In genomic region chr16:91546836-91547741, GRCm38 (mm10) we compare ENCODE assay signal across 8 mouse cellular contexts. TPM values are rescaled to one million over a fixed set of nuclear protein-coding genes. Genes with fewer than 3 reads are reported as not detected.
DNase-seq lines count a peak whose midpoint lies in the region; ATAC-seq and TF ChIP-seq lines count a peak whose summit lies in the region.

Gene Ifngr2, plus strand, starts transcription at chr16:91547072.

- 2% methylated on average over 23 of the region's 74 CpGs for WGBS in embryonic facial prominence, embryonic 14.5 days
- under 1% methylated on average over 55 of the region's 74 CpGs for WGBS in heart, embryonic 11.5 days (ENCODE audit: insufficient replicate concordance)
- WGBS in kidney, embryonic 16.5 days, result under 1% methylated on average over 42 of the region's 74 CpGs
- under 1% methylated on average over 64 of the region's 74 CpGs for WGBS in liver, embryonic 14.5 days (ENCODE audit: insufficient replicate concordance)
- under 1% methylated on average over 61 of the region's 74 CpGs for WGBS in stomach, embryonic 15.5 days

- peak; percentile 52 for DNase-seq in 416B (ENCODE audit: low read depth)
- DNase-seq in adrenal gland, postnatal 14 days, result peak; percentile 88
- no peak for DNase-seq in embryonic facial prominence, embryonic 14.5 days (ENCODE audit: low spot score)
- peak in 1 of 3 experiments; percentile 59 for DNase-seq in liver, embryonic 14.5 days (ENCODE audit: low read depth in 3 of 3, low spot score in 3 of 3)
- DNase-seq in neural tube, embryonic 10.5 days (ENCODE audit: extremely low spot score, low spot score), result peak; percentile 76

- no peaks in the 10 kb centered on the region for H3K9me3 ChIP-seq in embryonic facial prominence, embryonic 14.5 days (ENCODE audit: control insufficient read depth, low read length)
- no peaks in the 10 kb centered on the region for H3K9me3 ChIP-seq in heart, embryonic 11.5 days (replicated peaks; ENCODE audit: control insufficient read depth, low read length)
- no peaks in the 10 kb centered on the region for H3K9me3 ChIP-seq in kidney, embryonic 16.5 days (ENCODE audit: low read length)
- no peaks in the 10 kb centered on the region for H3K9me3 ChIP-seq in liver, embryonic 14.5 days (ENCODE audit: control insufficient read depth, low read length)
- H3K9me3 ChIP-seq in stomach, embryonic 15.5 days, result no peaks in the 10 kb centered on the region

- H3K27ac ChIP-seq in embryonic facial prominence, embryonic 14.5 days (replicated peaks; ENCODE audit: low read depth, low read length), result peak within 1 kb of the TSS; percentile 76
- H3K27ac ChIP-seq in heart, embryonic 11.5 days (ENCODE audit: low read depth, low read length), result peak within 1 kb of the TSS; percentile 86
- H3K27ac ChIP-seq in kidney, embryonic 16.5 days (ENCODE audit: low read length), result peak within 1 kb of the TSS; percentile 27
- peak within 1 kb of the TSS; percentile 92 for H3K27ac ChIP-seq in liver, embryonic 14.5 days
- peak within 1 kb of the TSS; percentile 75 for H3K27ac ChIP-seq in stomach, embryonic 15.5 days

- no peak for TF ChIP-seq CTCF in liver, embryonic 14.5 days (IDR thresholded peaks at IDR 0.05; ENCODE audit: low read depth)

- H3K27me3 ChIP-seq in embryonic facial prominence, embryonic 14.5 days (replicated peaks; ENCODE audit: control insufficient read depth, insufficient read depth, low read length), result no peaks in the 10 kb centered on the region; the same call in 1 of the 2 replicates
- H3K27me3 ChIP-seq in heart, embryonic 11.5 days (ENCODE audit: control insufficient read depth, insufficient read depth, low read length), result no peaks in the 10 kb centered on the region
- no peaks in the 10 kb centered on the region for H3K27me3 ChIP-seq in kidney, embryonic 16.5 days (ENCODE audit: insufficient read depth, low read length)
- H3K27me3 ChIP-seq in liver, embryonic 14.5 days (ENCODE audit: control insufficient read depth, insufficient read depth, low read length), result no peaks in the 10 kb centered on the region
- no peaks in the 10 kb centered on the region for H3K27me3 ChIP-seq in stomach, embryonic 15.5 days (replicated peaks)

- no peak for TF ChIP-seq EP300 in liver, embryonic 14.5 days (IDR thresholded peaks at IDR 0.05; ENCODE audit: low read depth)

- peak; percentile 89 for ATAC-seq in embryonic facial prominence, embryonic 14.5 days (ENCODE audit: low read depth)
- peak; percentile 84 for ATAC-seq in heart, embryonic 11.5 days (replicated peaks; ENCODE audit: insufficient number of reproducible peaks, low FRiP score, low TSS enrichment)
- peak; percentile 89 for ATAC-seq in kidney, embryonic 16.5 days (ENCODE audit: low FRiP score, low TSS enrichment)
- ATAC-seq in liver, embryonic 14.5 days (ENCODE audit: insufficient read depth), result peak; percentile 78
- peak; percentile 84 for ATAC-seq in stomach, embryonic 15.5 days (ENCODE audit: insufficient read depth, low FRiP score, low read depth)

- H3K4me1 ChIP-seq in embryonic facial prominence, embryonic 14.5 days (ENCODE audit: control insufficient read depth, insufficient read depth, low read length), result peaks cover 20% of the 10 kb centered on the region
- H3K4me1 ChIP-seq in heart, embryonic 11.5 days (ENCODE audit: control insufficient read depth, insufficient read depth, low read length), result peaks cover 50% of the 10 kb centered on the region
- peaks cover 39% of the 10 kb centered on the region for H3K4me1 ChIP-seq in kidney, embryonic 16.5 days (ENCODE audit: insufficient read depth, low read length)
- peaks cover 59% of the 10 kb centered on the region in 2 experiments for H3K4me1 ChIP-seq in liver, embryonic 14.5 days (replicated peaks; ENCODE audit: control insufficient read depth in 2 of 2, insufficient read depth in 2 of 2, low read length in 1 of 2)
- peaks cover 24% of the 10 kb centered on the region for H3K4me1 ChIP-seq in stomach, embryonic 15.5 days

- peak within 1 kb of the TSS; percentile 95 for H3K9ac ChIP-seq in embryonic facial prominence, embryonic 14.5 days (ENCODE audit: low read depth, low read length)
- peak within 1 kb of the TSS; percentile 99 for H3K9ac ChIP-seq in heart, embryonic 11.5 days (ENCODE audit: low read depth, low read length)
- peak within 1 kb of the TSS; percentile 94 for H3K9ac ChIP-seq in kidney, embryonic 16.5 days (replicated peaks; ENCODE audit: low read length)
- H3K9ac ChIP-seq in liver, embryonic 14.5 days (replicated peaks), result peak within 1 kb of the TSS; percentile 92
- H3K9ac ChIP-seq in stomach, embryonic 15.5 days, result peak within 1 kb of the TSS; percentile 51

- H3K4me3 ChIP-seq in embryonic facial prominence, embryonic 14.5 days (ENCODE audit: low read depth, low read length), result peak within 1 kb of the TSS; percentile 95
- peak within 1 kb of the TSS; percentile 100 for H3K4me3 ChIP-seq in heart, embryonic 11.5 days (ENCODE audit: low read depth, low read length)
- H3K4me3 ChIP-seq in kidney, embryonic 16.5 days (ENCODE audit: low read length), result peak within 1 kb of the TSS; percentile 81
- H3K4me3 ChIP-seq in liver, embryonic 14.5 days (ENCODE audit: insufficient read depth in 1 of 2, low read depth in 2 of 2, low read length in 2 of 2), result peak within 1 kb of the TSS; percentile 73 to 91
- H3K4me3 ChIP-seq in stomach, embryonic 15.5 days (replicated peaks), result peak within 1 kb of the TSS; percentile 71

- no peaks in the 10 kb centered on the region for H3K36me3 ChIP-seq in embryonic facial prominence, embryonic 14.5 days (ENCODE audit: control insufficient read depth, insufficient read depth, low read length)
- H3K36me3 ChIP-seq in heart, embryonic 11.5 days (ENCODE audit: control insufficient read depth, insufficient read depth, low read length), result no peaks in the 10 kb centered on the region
- H3K36me3 ChIP-seq in kidney, embryonic 16.5 days (ENCODE audit: insufficient read depth, low read length), result no peaks in the 10 kb centered on the region
- no peaks in the 10 kb centered on the region for H3K36me3 ChIP-seq in liver, embryonic 14.5 days (replicated peaks; ENCODE audit: control insufficient read depth, insufficient read depth, low read depth)
- no peaks in the 10 kb centered on the region for H3K36me3 ChIP-seq in stomach, embryonic 15.5 days

- peak within 1 kb of the TSS; percentile 72 for H3K4me2 ChIP-seq in embryonic facial prominence, embryonic 14.5 days (ENCODE audit: low read depth, low read length)
- H3K4me2 ChIP-seq in heart, embryonic 11.5 days, result peak within 1 kb of the TSS; percentile 78
- H3K4me2 ChIP-seq in kidney, embryonic 16.5 days (replicated peaks; ENCODE audit: low read depth, low read length), result peak within 1 kb of the TSS; percentile 79
- peak within 1 kb of the TSS; percentile 100 for H3K4me2 ChIP-seq in liver, embryonic 14.5 days (ENCODE audit: low read depth)
- H3K4me2 ChIP-seq in stomach, embryonic 15.5 days, result peak within 1 kb of the TSS; percentile 60

RNA-seq across cellular contexts. Expression of gene Ifngr2, which starts in this region (rescaled TPM):
- 27.7 and 30.8 TPM in 2 replicates for total RNA-seq in adrenal gland, postnatal 14 days (2021)
- 51.0 and 55.9 TPM in 2 replicates for polyA plus RNA-seq in embryonic facial prominence, embryonic 14.5 days (2014; fragmentation: Nextera tagmentation; extraction: Ambion mirVana)
- polyA plus RNA-seq in heart, embryonic 11.5 days (2014; fragmentation: Nextera tagmentation; extraction: Ambion mirVana), result 77.9 and 95.2 TPM in 2 replicates
- 52.1 and 52.7 TPM in 2 replicates for polyA plus RNA-seq in kidney, embryonic 16.5 days (2015; fragmentation: Nextera tagmentation; extraction: Ambion mirVana)
- polyA plus RNA-seq in liver, embryonic 14.5 days (2012; rRNA removed), result 3.9 and 4.9 TPM in 2 replicates
- 13.1 and 13.5 TPM in 2 replicates for polyA plus RNA-seq in liver, embryonic 14.5 days (2014; fragmentation: Nextera tagmentation; extraction: Ambion mirVana)
- 49.3 and 55.6 TPM in 2 replicates for polyA plus RNA-seq in stomach, embryonic 15.5 days (2015; fragmentation: Nextera tagmentation; extraction: Ambion mirVana)

Comparison
In these comparisons a context has a peak if more than half of its experiments do, and no peak if none do; other contexts are left out.
1. H3K27ac ChIP-seq: peak in every context shown above with its lines; median percentile 92 in liver, embryonic 14.5 days; 86 in heart, embryonic 11.5 days; 76 in embryonic facial prominence, embryonic 14.5 days; 75 in stomach, embryonic 15.5 days; 27 in kidney, embryonic 16.5 days.